Mouse (Mus musculus) bone marrow, adult 2 months (tissue): Measurements from ENCODE around the gene Lnx1.

Experiments used
- CTCF ChIP-seq: fragments of 200-500 bp; IDR thresholded peaks from 2 replicates; pipeline ENCODE4 v1.5.1; 2011; ENCODE audit warnings: low read length, control low read depth; ENCODE audit not compliant: control insufficient read depth, insufficient read depth
- POLR2A ChIP-seq: fragments of 200-500 bp; IDR thresholded peaks from 2 replicates; pipeline ENCODE4 v1.6.1; 2011; ENCODE audit warnings: low read depth, mild to moderate bottlenecking, control low read depth, low read length, borderline replicate concordance; ENCODE audit not compliant: control insufficient read depth

GRCm38 (mm10) chr5:74628001-74628400, 74.7 kb downstream of the Lnx1 start:
- no peak for TF ChIP-seq CTCF
- TF ChIP-seq POLR2A = no peak
